Mouse (Mus musculus): Measurements from ENCODE around the gene Cdkl1. TPM values are rescaled to one million over a fixed set of nuclear protein-coding genes. Genes with fewer than 3 reads are reported as not detected.

The Cdkl1 gene
- total and polyA plus RNA-seq, 3 experiments, result 2.0 to 11.2 (median 9.3) TPM

DNA sequence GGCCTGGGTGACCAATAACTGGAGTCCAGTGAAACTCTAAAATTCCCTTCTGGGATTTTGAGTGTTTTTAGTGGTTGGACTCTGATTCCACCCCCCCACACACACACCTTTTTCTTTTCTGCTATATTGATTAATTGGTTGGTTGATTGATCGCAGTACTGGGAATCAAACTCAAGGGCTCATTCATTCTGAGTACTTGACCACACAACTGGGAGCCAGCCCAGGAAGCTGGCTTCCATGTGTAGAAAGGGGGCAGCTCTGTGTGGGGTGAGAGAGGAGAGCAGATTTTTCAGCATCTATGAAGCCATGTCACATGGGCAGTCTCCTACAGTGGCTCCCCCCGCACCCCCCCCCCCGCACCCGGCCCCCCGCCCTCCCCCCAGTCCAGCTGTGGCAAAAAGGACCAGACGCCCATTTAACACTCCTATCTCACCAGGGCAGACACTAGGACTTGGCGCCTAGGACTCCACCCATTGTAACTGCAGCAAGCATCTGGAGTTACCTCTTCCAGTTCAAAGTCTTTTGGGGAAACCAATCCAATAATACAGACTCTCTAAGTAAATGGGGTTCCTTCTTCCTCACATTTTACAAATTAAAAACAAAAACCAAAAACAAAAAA lies 31.7 kb downstream of the Cdkl1 start:
- H3K4me3 ChIP-seq, result no peak overlapping the region
- peaks cover 3% of the 10 kb centered on the region for H3K4me1 ChIP-seq (ENCODE audit: control insufficient read depth, insufficient read depth, low read length)
- H3K27me3 ChIP-seq (ENCODE audit: control insufficient read depth, insufficient read depth, low read length), result no peaks in the 10 kb centered on the region
- no peaks in the 10 kb centered on the region for H3K79me2 ChIP-seq (replicated peaks; ENCODE audit: control insufficient read depth, insufficient read depth, low read length)
- no peak overlapping the region for H3K9ac ChIP-seq (ENCODE audit: low read depth, low read length)
- H3K36me3 ChIP-seq (ENCODE audit: control insufficient read depth, insufficient read depth, low read length), result no peaks in the 10 kb centered on the region
- no peak for TF ChIP-seq POLR2A (IDR thresholded peaks at IDR 0.05; ENCODE audit: insufficient read depth, low read depth, low read length)
- TF ChIP-seq CTCF (IDR thresholded peaks at IDR 0.05), result no peak
- intact Hi-C loops (cut with DNase I), result loop anchor here (2.0 to 10.0 kb wide), 2 partner anchors 133 to 385 kb away; partner anchors contain the start of genes Atl1 and Map4k5
- no peak for DNase-seq
- H3K27ac ChIP-seq, result peak overlapping the region; percentile 58
- WGBS, result 62% methylated on average over 4 of the region's 7 CpGs

DNA sequence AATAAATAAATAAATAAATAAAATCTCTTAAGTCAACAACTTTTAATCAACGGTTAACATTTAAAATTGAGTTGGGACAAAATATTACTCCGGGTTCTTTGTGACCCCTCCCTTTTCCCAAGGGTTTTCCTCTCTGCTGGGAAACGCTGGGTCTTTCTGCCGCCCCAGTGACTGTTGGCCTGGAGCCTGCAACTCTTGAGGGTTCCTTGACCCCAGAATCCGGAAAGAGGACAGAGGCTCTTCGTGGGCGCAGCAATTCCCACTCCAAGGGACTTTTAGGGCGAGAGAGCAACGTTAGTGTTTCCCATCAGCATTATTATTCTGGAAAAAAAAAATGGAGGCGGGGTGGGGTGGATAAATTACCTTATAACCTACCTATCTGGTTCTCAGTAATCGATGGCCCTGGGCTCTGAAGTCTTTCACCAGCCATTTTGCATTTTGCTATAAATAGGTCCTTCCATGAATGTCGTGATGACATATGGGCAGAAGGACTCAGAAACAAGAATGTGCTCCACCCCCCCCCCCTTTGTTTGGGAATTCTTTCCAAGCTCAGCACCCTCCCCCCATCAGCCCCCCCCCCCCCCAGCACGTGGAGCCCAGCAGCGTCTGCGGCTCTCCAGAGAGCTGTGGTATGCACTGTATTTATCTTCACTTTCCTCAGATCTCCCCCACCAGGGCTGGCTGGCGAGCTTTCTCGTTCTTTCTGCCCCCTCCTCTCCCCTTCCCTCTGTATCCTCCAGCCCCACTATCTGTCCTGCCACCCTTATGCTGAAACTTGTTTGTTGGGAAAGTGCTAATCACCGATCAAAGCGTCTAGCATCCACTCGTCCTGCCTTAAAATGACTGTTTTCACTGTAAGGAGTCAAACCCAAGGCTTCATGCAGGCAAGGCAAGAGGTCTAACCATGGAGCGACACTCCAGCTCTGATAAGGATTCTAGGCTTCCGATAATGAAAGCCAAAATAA lies 32.6 kb downstream of the Cdkl1 start:
- peak overlapping the region; percentile 43; the same call in 1 of the 2 replicates for H3K9ac ChIP-seq (ENCODE audit: low read depth, low read length)
- intact Hi-C loops (cut with DNase I), result loop anchor here (1.0 to 10.0 kb wide), 3 partner anchors 134 to 386 kb away; partner anchors contain the start of genes Atl1 and Map4k5
- peak overlapping the region; percentile 36 for H3K4me3 ChIP-seq
- peaks cover 3% of the 10 kb centered on the region for H3K4me1 ChIP-seq (ENCODE audit: control insufficient read depth, insufficient read depth, low read length)
- H3K27me3 ChIP-seq (ENCODE audit: control insufficient read depth, insufficient read depth, low read length), result no peaks in the 10 kb centered on the region
- WGBS, result 5% methylated on average over 22 of the region's 22 CpGs
- peak; percentile 42 to 50 for DNase-seq
- no peaks in the 10 kb centered on the region for H3K79me2 ChIP-seq (replicated peaks; ENCODE audit: control insufficient read depth, insufficient read depth, low read length)
- peak overlapping the region; percentile 88 for H3K27ac ChIP-seq
- no peak for TF ChIP-seq EP300 (IDR thresholded peaks at IDR 0.05; ENCODE audit: insufficient read depth, low read depth, low read length)
- TF ChIP-seq POLR2A (IDR thresholded peaks at IDR 0.05; ENCODE audit: insufficient read depth, low read depth, low read length), result no peak
- TF ChIP-seq CTCF (IDR thresholded peaks at IDR 0.05), result no peak
- H3K36me3 ChIP-seq (ENCODE audit: control insufficient read depth, insufficient read depth, low read length), result no peaks in the 10 kb centered on the region

DNA sequence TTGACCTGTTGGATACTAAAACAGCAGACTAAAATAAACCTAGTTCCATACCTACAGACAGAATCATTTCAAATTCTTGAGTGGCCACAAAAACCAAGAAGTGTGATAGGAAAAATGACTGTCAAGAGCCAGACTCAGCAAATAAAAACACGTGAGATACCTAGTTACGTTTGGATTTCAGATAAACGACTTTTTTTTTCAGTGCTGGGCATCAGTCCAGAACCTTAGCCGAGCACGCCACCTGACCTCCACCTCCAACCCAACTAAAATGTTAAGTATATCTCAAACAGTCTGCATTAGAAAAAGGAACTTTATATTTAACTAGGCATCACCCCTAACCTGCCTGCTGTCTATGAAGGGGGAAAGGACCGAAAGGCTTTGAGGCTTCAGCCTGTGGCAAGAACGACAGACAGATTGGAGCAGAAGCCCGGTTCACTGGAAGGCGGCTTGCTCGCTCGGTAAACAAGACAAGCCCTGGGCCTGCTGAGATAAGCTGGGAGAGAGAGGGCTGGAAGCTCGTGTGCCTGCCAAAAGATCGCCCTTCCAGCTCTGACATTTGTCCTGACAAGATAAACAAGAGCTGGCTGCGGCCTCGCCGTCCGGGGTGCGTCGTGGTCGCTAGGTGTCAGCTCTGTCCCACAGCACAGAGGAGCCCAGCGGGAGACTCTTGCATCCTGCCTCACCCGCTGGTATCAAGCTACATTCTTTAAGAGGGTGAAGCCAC lies 33.5 kb downstream of the Cdkl1 start:
- 3% methylated on average over 22 of the region's 22 CpGs for WGBS
- intact Hi-C loops (cut with DNase I), result loop anchor here (1.0 to 10.0 kb wide), 3 partner anchors 135 to 387 kb away; partner anchors contain the start of genes Atl1 and Map4k5

DNA sequence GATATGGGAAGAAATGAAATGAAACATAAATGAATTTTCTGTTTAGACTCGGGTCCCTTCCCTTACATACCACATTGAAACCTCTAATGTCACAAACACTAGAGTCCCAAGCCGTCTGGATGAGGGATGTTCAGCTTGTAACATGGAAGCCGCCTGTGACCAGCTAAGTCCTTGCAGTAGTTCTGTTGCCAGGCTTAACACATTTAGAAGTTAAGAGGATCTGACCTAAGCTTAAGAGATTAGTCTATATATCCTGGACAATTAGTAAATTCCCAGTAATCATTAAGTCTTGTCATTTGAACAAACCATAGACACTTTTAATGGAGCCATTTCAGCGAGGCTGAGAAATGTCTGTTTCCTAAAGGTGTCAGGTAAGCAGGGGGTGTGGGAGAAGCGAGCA lies 35.1 kb downstream of the Cdkl1 start:
- TF ChIP-seq POLR2A (IDR thresholded peaks at IDR 0.05; ENCODE audit: insufficient read depth, low read depth, low read length), result no peak
- no peak for TF ChIP-seq EP300 (IDR thresholded peaks at IDR 0.05; ENCODE audit: insufficient read depth, low read depth, low read length)
- no peak for TF ChIP-seq CTCF (IDR thresholded peaks at IDR 0.05)
- intact Hi-C loops (cut with DNase I), result loop anchor here (10.0 kb wide), 1 partner anchor 389 kb away; no protein-coding TSS in a partner anchor
- no peak overlapping the region for H3K27ac ChIP-seq
- H3K4me3 ChIP-seq, result no peak overlapping the region
- H3K27me3 ChIP-seq (ENCODE audit: control insufficient read depth, insufficient read depth, low read length), result no peaks in the 10 kb centered on the region
- H3K36me3 ChIP-seq (ENCODE audit: control insufficient read depth, insufficient read depth, low read length), result no peaks in the 10 kb centered on the region
- DNase-seq, result no peak
- 90% methylated on average over 5 of the region's 5 CpGs for WGBS
- no peaks in the 10 kb centered on the region for H3K79me2 ChIP-seq (replicated peaks; ENCODE audit: control insufficient read depth, insufficient read depth, low read length)
- peaks cover 7% of the 10 kb centered on the region for H3K4me1 ChIP-seq (ENCODE audit: control insufficient read depth, insufficient read depth, low read length)
- H3K9ac ChIP-seq (ENCODE audit: low read depth, low read length), result no peak overlapping the region

More for the DNA sequence above, 33.5 kb downstream of the Cdkl1 start:
- H3K27me3 ChIP-seq (ENCODE audit: control insufficient read depth, insufficient read depth, low read length), result no peaks in the 10 kb centered on the region
- peak; percentile 84 to 90 for DNase-seq
- H3K36me3 ChIP-seq (ENCODE audit: control insufficient read depth, insufficient read depth, low read length), result no peaks in the 10 kb centered on the region
- TF ChIP-seq EP300 (IDR thresholded peaks at IDR 0.05; ENCODE audit: insufficient read depth, low read depth, low read length) (peak; percentile 87; the same call in 1 of the 2 replicates), CTCF (IDR thresholded peaks at IDR 0.05) (peak; percentile 94), POLR2A (IDR thresholded peaks at IDR 0.05; ENCODE audit: insufficient read depth, low read depth, low read length) (no peak; the same call in 1 of the 2 replicates)
- peak overlapping the region; percentile 4 for H3K9ac ChIP-seq (ENCODE audit: low read depth, low read length)
- no peaks in the 10 kb centered on the region for H3K79me2 ChIP-seq (replicated peaks; ENCODE audit: control insufficient read depth, insufficient read depth, low read length)
- H3K4me1 ChIP-seq (ENCODE audit: control insufficient read depth, insufficient read depth, low read length), result peaks cover 3% of the 10 kb centered on the region
- peak overlapping the region; percentile 29; the same call in 1 of the 2 replicates for H3K4me3 ChIP-seq
- peak overlapping the region; percentile 88 for H3K27ac ChIP-seq

DNA sequence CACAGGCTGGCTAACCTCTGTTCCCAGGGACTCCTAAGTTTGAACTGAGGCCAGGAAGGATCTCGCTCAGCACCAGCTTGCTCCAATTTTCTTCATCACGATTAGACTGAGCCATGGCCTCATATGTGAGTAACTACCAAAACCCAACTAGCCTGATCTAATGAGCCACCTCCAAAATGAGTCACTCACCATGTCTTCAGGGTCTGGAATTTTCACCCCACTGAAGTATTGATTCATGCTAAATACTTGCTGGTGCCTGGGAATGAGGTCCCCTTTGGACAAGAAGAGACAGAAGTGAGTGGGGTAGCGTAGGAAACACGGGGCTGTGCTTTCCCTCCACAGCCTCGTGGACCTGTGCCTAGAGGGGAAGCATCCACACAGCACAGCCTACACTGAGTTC lies 37.1 kb downstream of the Cdkl1 start:
- no peak for DNase-seq
- no peaks in the 10 kb centered on the region for H3K27me3 ChIP-seq (ENCODE audit: control insufficient read depth, insufficient read depth, low read length)
- 0 out of 2 replicates have a peak, but pooled peaks cover 2% of the 10 kb centered on the region for H3K36me3 ChIP-seq (ENCODE audit: control insufficient read depth, insufficient read depth, low read length)
- TF ChIP-seq EP300 (IDR thresholded peaks at IDR 0.05; ENCODE audit: insufficient read depth, low read depth, low read length) (no peak), CTCF (IDR thresholded peaks at IDR 0.05) (no peak), POLR2A (IDR thresholded peaks at IDR 0.05; ENCODE audit: insufficient read depth, low read depth, low read length) (no peak)
- peaks cover 9% of the 10 kb centered on the region for H3K4me1 ChIP-seq (ENCODE audit: control insufficient read depth, insufficient read depth, low read length)
- intact Hi-C loops (cut with DNase I), result loop anchor here (10.0 kb wide), 1 partner anchor 391 kb away; no protein-coding TSS in a partner anchor
- WGBS, result 68% methylated on average over 5 of the region's 5 CpGs
- H3K27ac ChIP-seq, result no peak overlapping the region
- H3K4me3 ChIP-seq, result no peak overlapping the region
- no peaks in the 10 kb centered on the region for H3K79me2 ChIP-seq (replicated peaks; ENCODE audit: control insufficient read depth, insufficient read depth, low read length)
- no peak overlapping the region for H3K9ac ChIP-seq (ENCODE audit: low read depth, low read length)

Measured in heart, adult 2 months (tissue).